Mouse (Mus musculus): ENCODE results near the gene Stradb. TPM values are rescaled to one million over a fixed set of nuclear protein-coding genes. Genes with fewer than 3 reads are reported as not detected.

Stradb gene
- total RNA-seq, 1 experiment, result 2.7 TPM

DNA sequence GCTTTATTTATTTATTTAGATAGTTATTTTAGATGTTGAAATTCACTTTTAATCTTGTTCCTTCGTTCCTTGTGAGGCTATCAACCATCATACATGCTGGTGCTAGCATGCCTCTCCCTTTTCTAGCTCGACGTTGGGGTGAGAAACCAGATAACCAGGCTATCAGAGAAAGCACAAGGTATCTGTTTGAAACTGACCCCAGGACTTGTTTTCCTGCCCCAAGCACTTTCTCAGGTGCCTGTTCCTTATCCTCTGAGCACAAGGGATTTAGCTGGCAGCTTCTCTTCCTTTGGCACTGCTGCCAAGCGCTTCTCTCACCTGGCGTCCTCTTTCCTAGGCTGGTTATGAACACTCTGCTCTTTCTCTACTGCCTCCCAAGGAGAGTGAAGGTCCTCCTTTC lies 10.9 kb upstream of the Stradb start:
- Histone ChIP-seq H3K4me1 (ENCODE audit: control insufficient read depth in 2 of 2, insufficient read depth in 2 of 2, low read length in 2 of 2, poor library complexity in 1 of 2) (peaks cover 10 to 13% of the 10 kb centered on the region in 2 experiments), H3K4me3 (ENCODE audit: insufficient read depth in 1 of 2, low read depth in 1 of 2, low read length in 2 of 2, poor library complexity in 1 of 2, severe bottlenecking in 1 of 2) (no peak overlapping the region), H3K9me3 (ENCODE audit: control insufficient read depth, insufficient read depth, low read depth, low read length) (no peaks in the 10 kb centered on the region), H3K36me3 (ENCODE audit: control insufficient read depth, insufficient read depth, low read length, poor library complexity, severe bottlenecking) (no peaks in the 10 kb centered on the region), H3K27ac (ENCODE audit: insufficient read depth, low read depth, low read length, poor library complexity, severe bottlenecking) (no peak overlapping the region), H3K9ac (ENCODE audit: insufficient read depth, low read depth, low read length, poor library complexity, severe bottlenecking) (no peak overlapping the region)
- no peak for DNase-seq (ENCODE audit: low read depth, low spot score)
- in situ Hi-C loops (cut with MboI; ENCODE audit: low sequenced_read_pairs in 2 of 2, unreplicated experiment in 2 of 2), result no loop called here
- no peak for TF ChIP-seq HCFC1 (IDR thresholded peaks at IDR 0.05; ENCODE audit: borderline replicate concordance, insufficient read depth, low read length)
- TF ChIP-seq MAFK (IDR thresholded peaks at IDR 0.05; ENCODE audit: insufficient read depth, low read depth, low read length), result no peak
- no peak for TF ChIP-seq CHD2 (IDR thresholded peaks at IDR 0.05; ENCODE audit: low read depth, low read length)
- no peak for TF ChIP-seq ZC3H11A (IDR thresholded peaks at IDR 0.05; ENCODE audit: borderline replicate concordance, low read depth, low read length)
- TF ChIP-seq ZNF384 (IDR thresholded peaks at IDR 0.05; ENCODE audit: low read depth, low read length), result no peak

DNA sequence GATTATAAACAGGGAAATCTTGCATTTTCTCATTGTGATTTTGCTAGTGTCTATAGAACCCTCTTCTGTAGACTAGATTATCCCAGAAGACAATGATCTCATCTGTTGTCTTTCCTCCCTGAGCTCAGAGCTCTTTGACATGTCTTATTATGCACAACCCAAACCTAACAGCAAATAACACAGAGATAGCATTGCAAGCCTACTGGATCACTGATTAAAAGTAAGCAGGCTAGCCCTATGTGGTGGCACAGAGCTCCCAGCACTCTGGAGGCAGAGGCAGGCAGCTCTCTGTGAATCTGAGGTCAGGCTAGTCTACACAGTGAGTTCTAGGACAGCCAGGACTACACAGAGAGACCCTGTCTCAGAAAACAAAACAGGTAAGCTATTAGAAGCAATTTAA lies 10.5 kb upstream of the Stradb start:
- Histone ChIP-seq H3K9me3 (ENCODE audit: control insufficient read depth, insufficient read depth, low read depth, low read length) (no peaks in the 10 kb centered on the region), H3K4me3 (ENCODE audit: insufficient read depth in 1 of 2, low read depth in 1 of 2, low read length in 2 of 2, poor library complexity in 1 of 2, severe bottlenecking in 1 of 2) (no peak overlapping the region), H3K9ac (ENCODE audit: insufficient read depth, low read depth, low read length, poor library complexity, severe bottlenecking) (no peak overlapping the region), H3K36me3 (ENCODE audit: control insufficient read depth, insufficient read depth, low read length, poor library complexity, severe bottlenecking) (no peaks in the 10 kb centered on the region), H3K27ac (ENCODE audit: insufficient read depth, low read depth, low read length, poor library complexity, severe bottlenecking) (no peak overlapping the region), H3K4me1 (ENCODE audit: control insufficient read depth in 2 of 2, insufficient read depth in 2 of 2, low read length in 2 of 2, poor library complexity in 1 of 2) (peaks cover 9 to 10% of the 10 kb centered on the region in 2 experiments)
- in situ Hi-C loops (cut with MboI; ENCODE audit: low sequenced_read_pairs in 2 of 2, unreplicated experiment in 2 of 2), result no loop called here
- TF ChIP-seq CHD2 (IDR thresholded peaks at IDR 0.05; ENCODE audit: low read depth, low read length) (no peak), MAFK (IDR thresholded peaks at IDR 0.05; ENCODE audit: insufficient read depth, low read depth, low read length) (no peak), ZC3H11A (IDR thresholded peaks at IDR 0.05; ENCODE audit: borderline replicate concordance, low read depth, low read length) (no peak), ZNF384 (IDR thresholded peaks at IDR 0.05; ENCODE audit: low read depth, low read length) (no peak), HCFC1 (IDR thresholded peaks at IDR 0.05; ENCODE audit: borderline replicate concordance, insufficient read depth, low read length) (no peak)
- no peak for DNase-seq (ENCODE audit: low read depth, low spot score)

DNA sequence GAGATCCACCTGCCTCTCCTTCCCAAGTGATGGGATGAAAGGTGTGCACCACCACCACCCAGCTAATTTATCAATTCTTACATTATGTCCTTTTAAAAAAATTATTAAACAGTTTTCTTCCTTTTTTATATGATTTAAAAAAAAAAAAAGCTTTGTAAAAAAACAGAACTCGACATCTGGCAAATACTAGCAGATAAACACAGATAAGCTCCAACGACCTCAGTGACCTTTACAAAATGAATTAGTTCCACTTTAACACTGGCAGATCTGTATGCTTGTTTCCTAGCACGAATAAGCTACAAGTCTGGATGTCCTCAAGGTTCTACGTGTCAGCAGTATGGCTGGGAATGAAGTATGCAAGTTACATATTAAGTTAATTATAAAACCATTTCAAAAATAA lies 5.8 kb upstream of the Stradb start:
- Histone ChIP-seq H3K9ac (ENCODE audit: insufficient read depth, low read depth, low read length, poor library complexity, severe bottlenecking) (no peak overlapping the region), H3K4me1 (ENCODE audit: control insufficient read depth in 2 of 2, insufficient read depth in 2 of 2, low read length in 2 of 2, poor library complexity in 1 of 2) (no peaks in the 10 kb centered on the region; a peak in 2 of 4 replicates), H3K4me3 (ENCODE audit: insufficient read depth in 1 of 2, low read depth in 1 of 2, low read length in 2 of 2, poor library complexity in 1 of 2, severe bottlenecking in 1 of 2) (no peak overlapping the region), H3K36me3 (ENCODE audit: control insufficient read depth, insufficient read depth, low read length, poor library complexity, severe bottlenecking) (no peaks in the 10 kb centered on the region), H3K27ac (ENCODE audit: insufficient read depth, low read depth, low read length, poor library complexity, severe bottlenecking) (no peak overlapping the region), H3K9me3 (ENCODE audit: control insufficient read depth, insufficient read depth, low read depth, low read length) (no peaks in the 10 kb centered on the region)
- TF ChIP-seq HCFC1 (IDR thresholded peaks at IDR 0.05; ENCODE audit: borderline replicate concordance, insufficient read depth, low read length) (no peak), ZC3H11A (IDR thresholded peaks at IDR 0.05; ENCODE audit: borderline replicate concordance, low read depth, low read length) (no peak), CHD2 (IDR thresholded peaks at IDR 0.05; ENCODE audit: low read depth, low read length) (no peak), MAFK (IDR thresholded peaks at IDR 0.05; ENCODE audit: insufficient read depth, low read depth, low read length) (no peak), ZNF384 (IDR thresholded peaks at IDR 0.05; ENCODE audit: low read depth, low read length) (no peak)
- in situ Hi-C loops (cut with MboI; ENCODE audit: low sequenced_read_pairs in 2 of 2, unreplicated experiment in 2 of 2), result no loop called here
- no peak for DNase-seq (ENCODE audit: low read depth, low spot score)

- in situ Hi-C loops (cut with MboI; ENCODE audit: low sequenced_read_pairs in 2 of 2, unreplicated experiment in 2 of 2), result no loop called here
- TF ChIP-seq ZNF384 (IDR thresholded peaks at IDR 0.05; ENCODE audit: low read depth, low read length) (no peak), MAFK (IDR thresholded peaks at IDR 0.05; ENCODE audit: insufficient read depth, low read depth, low read length) (no peak), ZC3H11A (IDR thresholded peaks at IDR 0.05; ENCODE audit: borderline replicate concordance, low read depth, low read length) (no peak), CHD2 (IDR thresholded peaks at IDR 0.05; ENCODE audit: low read depth, low read length) (no peak), HCFC1 (IDR thresholded peaks at IDR 0.05; ENCODE audit: borderline replicate concordance, insufficient read depth, low read length) (no peak)
- DNase-seq (ENCODE audit: low read depth, low spot score), result no peak
These were observed 3.3 kb upstream of the Stradb start for GRCm38 (mm10) chr1:58970054-58970453.

DNA sequence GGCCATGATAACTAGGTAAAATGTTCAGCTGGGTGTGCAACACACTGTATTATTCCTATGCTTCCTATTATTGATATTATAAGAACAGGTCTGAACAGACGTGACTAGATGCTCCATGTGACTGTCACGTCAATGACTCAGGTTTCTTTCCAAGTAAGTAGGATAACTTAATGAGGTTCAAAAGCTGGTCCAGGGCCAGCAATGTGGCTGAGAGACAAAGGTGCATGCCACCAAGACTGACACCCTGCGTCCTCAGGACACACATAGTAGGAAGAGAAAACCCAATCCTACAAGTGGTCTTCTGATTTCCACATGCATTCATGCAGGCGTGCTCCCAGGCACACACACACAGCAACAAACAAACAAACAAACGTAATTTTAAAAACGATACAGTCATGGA lies 2.2 kb upstream of the Stradb start:
- Histone ChIP-seq H3K27ac (ENCODE audit: insufficient read depth, low read depth, low read length, poor library complexity, severe bottlenecking) (no peak overlapping the region), H3K4me3 (ENCODE audit: insufficient read depth in 1 of 2, low read depth in 1 of 2, low read length in 2 of 2, poor library complexity in 1 of 2, severe bottlenecking in 1 of 2) (no peak overlapping the region), H3K9me3 (ENCODE audit: control insufficient read depth, insufficient read depth, low read depth, low read length) (no peaks in the 10 kb centered on the region), H3K4me1 (ENCODE audit: control insufficient read depth in 2 of 2, insufficient read depth in 2 of 2, low read length in 2 of 2, poor library complexity in 1 of 2) (no peaks in the 10 kb centered on the region; a peak in 2 of 4 replicates), H3K9ac (ENCODE audit: insufficient read depth, low read depth, low read length, poor library complexity, severe bottlenecking) (no peak overlapping the region), H3K36me3 (ENCODE audit: control insufficient read depth, insufficient read depth, low read length, poor library complexity, severe bottlenecking) (no peaks in the 10 kb centered on the region)
- no peak for TF ChIP-seq ZNF384 (IDR thresholded peaks at IDR 0.05; ENCODE audit: low read depth, low read length)
- no peak for TF ChIP-seq CHD2 (IDR thresholded peaks at IDR 0.05; ENCODE audit: low read depth, low read length)
- no peak for TF ChIP-seq MAFK (IDR thresholded peaks at IDR 0.05; ENCODE audit: insufficient read depth, low read depth, low read length)
- no peak for TF ChIP-seq HCFC1 (IDR thresholded peaks at IDR 0.05; ENCODE audit: borderline replicate concordance, insufficient read depth, low read length)
- no peak for TF ChIP-seq ZC3H11A (IDR thresholded peaks at IDR 0.05; ENCODE audit: borderline replicate concordance, low read depth, low read length)
- in situ Hi-C loops (cut with MboI; ENCODE audit: low sequenced_read_pairs in 2 of 2, unreplicated experiment in 2 of 2), result no loop called here
- DNase-seq (ENCODE audit: low read depth, low spot score), result no peak

More at GRCm38 (mm10) chr1:58970054-58970453, 3.3 kb upstream of the Stradb start:
- no peaks in the 10 kb centered on the region for H3K36me3 ChIP-seq (ENCODE audit: control insufficient read depth, insufficient read depth, low read length, poor library complexity, severe bottlenecking)
- no peak overlapping the region for H3K27ac ChIP-seq (ENCODE audit: insufficient read depth, low read depth, low read length, poor library complexity, severe bottlenecking)
- H3K9ac ChIP-seq (ENCODE audit: insufficient read depth, low read depth, low read length, poor library complexity, severe bottlenecking), result no peak overlapping the region
- no peaks in the 10 kb centered on the region; a peak in 3 of 4 replicates for H3K4me1 ChIP-seq (ENCODE audit: control insufficient read depth in 2 of 2, insufficient read depth in 2 of 2, low read length in 2 of 2, poor library complexity in 1 of 2)
- H3K4me3 ChIP-seq (ENCODE audit: insufficient read depth in 1 of 2, low read depth in 1 of 2, low read length in 2 of 2, poor library complexity in 1 of 2, severe bottlenecking in 1 of 2), result no peak overlapping the region
- no peaks in the 10 kb centered on the region for H3K9me3 ChIP-seq (ENCODE audit: control insufficient read depth, insufficient read depth, low read depth, low read length)

All from ES-E14 (cell line).